In genomic region chr7:44469677-44470675, GRCm38 (mm10) we compare ENCODE assay signal across 9 mouse cellular contexts. TPM values are rescaled to one million over a fixed set of nuclear protein-coding genes. Genes with fewer than 3 reads are reported as not detected.
DNase-seq lines count a peak whose midpoint lies in the region; ATAC-seq and TF ChIP-seq lines count a peak whose summit lies in the region.
"Had no signal": no experiment of that assay in that cellular context is flagged by ENCODE, and none has a peak within 500 bp of the region (broad histone marks: within the 10 kb centered on the region; RNA-seq: fewer than 3 reads in every experiment).

No protein-coding gene starts in this region.

- H3K4me1 ChIP-seq in lung, embryonic 15.5 days, result peaks cover 67% of the 10 kb centered on the region
- peaks cover 13% of the 10 kb centered on the region for H3K4me1 ChIP-seq in lung, adult 2 months (ENCODE audit: control insufficient read depth, insufficient read depth, low read length)
- peaks cover 14% of the 10 kb centered on the region for H3K4me1 ChIP-seq in hindbrain, embryonic 11.5 days (replicated peaks; ENCODE audit: control insufficient read depth, insufficient read depth, low read length)
- H3K4me1 ChIP-seq in midbrain, embryonic 14.5 days (ENCODE audit: control insufficient read depth, insufficient read depth, low read length), result peaks cover 41% of the 10 kb centered on the region

- no peak for ATAC-seq in lung, embryonic 15.5 days (ENCODE audit: borderline replicate concordance, extremely low read depth, low FRiP score, low TSS enrichment)
- ATAC-seq in hindbrain, embryonic 11.5 days (ENCODE audit: low FRiP score), result no peak
- ATAC-seq in midbrain, embryonic 14.5 days (ENCODE audit: low FRiP score, low TSS enrichment), result no peak

- H3K4me2 ChIP-seq in lung, embryonic 15.5 days, result no peak overlapping the region
- H3K4me2 ChIP-seq in hindbrain, embryonic 11.5 days (replicated peaks; ENCODE audit: low read depth, low read length), result no peak overlapping the region
- H3K4me2 ChIP-seq in midbrain, embryonic 14.5 days (ENCODE audit: low read length), result no peak overlapping the region

- H3K4me3 ChIP-seq in lung, embryonic 15.5 days, result no peak overlapping the region
- H3K4me3 ChIP-seq in lung, adult 2 months (replicated peaks; ENCODE audit: extremely low read depth, low read depth, low read length), result no peak overlapping the region
- H3K4me3 ChIP-seq in hindbrain, embryonic 11.5 days (ENCODE audit: low read depth, low read length), result no peak overlapping the region
- no peak overlapping the region for H3K4me3 ChIP-seq in midbrain, embryonic 14.5 days (replicated peaks; ENCODE audit: low read depth, low read length)

- peak overlapping the region; percentile 80; the same call in 1 of the 2 replicates for H3K27ac ChIP-seq in lung, embryonic 15.5 days
- 0 out of 2 replicates have a peak overlapping the region, but pooled peaks have one; percentile 21 for H3K27ac ChIP-seq in hindbrain, embryonic 11.5 days (ENCODE audit: low read depth, low read length)
- H3K27ac ChIP-seq in midbrain, embryonic 14.5 days (replicated peaks; ENCODE audit: low read depth, low read length), result peak overlapping the region; percentile 93; the same call in 1 of the 2 replicates

- no peak for TF ChIP-seq CTCF in lung, adult 2 months (IDR thresholded peaks at IDR 0.05; ENCODE audit: insufficient read depth, low read length)

- no peaks in the 10 kb centered on the region for H3K9me3 ChIP-seq in lung, embryonic 15.5 days
- H3K9me3 ChIP-seq in hindbrain, embryonic 11.5 days (ENCODE audit: control insufficient read depth, low read length), result no peaks in the 10 kb centered on the region
- no peaks in the 10 kb centered on the region for H3K9me3 ChIP-seq in midbrain, embryonic 14.5 days (ENCODE audit: control insufficient read depth, low read length)

- no peak overlapping the region for H3K9ac ChIP-seq in lung, embryonic 15.5 days
- H3K9ac ChIP-seq in hindbrain, embryonic 11.5 days (ENCODE audit: low read depth, low read length), result no peak overlapping the region
- H3K9ac ChIP-seq in midbrain, embryonic 14.5 days (replicated peaks; ENCODE audit: low read length), result no peak overlapping the region

- peak; percentile 53 for DNase-seq in cerebellum, adult 11-12 months
- DNase-seq in cerebellum, postnatal 10 days, result no peak
- no peak for DNase-seq in lung, adult 2 months
- no peak for DNase-seq in hindbrain, embryonic 11.5 days (ENCODE audit: low spot score)
- DNase-seq in midbrain, embryonic 14.5 days, result no peak
- no peak for DNase-seq in gastrocnemius, adult 18-20 months (ENCODE audit: low spot score)
- DNase-seq in retina, embryonic 14.5 days (ENCODE audit: low spot score), result no peak
- DNase-seq: kidney, postnatal 4 days had no signal

- peaks cover 4% of the 10 kb centered on the region for H3K27me3 ChIP-seq in lung, embryonic 15.5 days
- H3K27me3 ChIP-seq in hindbrain, embryonic 11.5 days (ENCODE audit: control insufficient read depth, insufficient read depth, low read length), result no peaks in the 10 kb centered on the region
- H3K27me3 ChIP-seq in midbrain, embryonic 14.5 days (ENCODE audit: control insufficient read depth, insufficient read depth, low read length), result no peaks in the 10 kb centered on the region

- H3K36me3 ChIP-seq in lung, embryonic 15.5 days, result no peaks in the 10 kb centered on the region
- H3K36me3 ChIP-seq in hindbrain, embryonic 11.5 days (ENCODE audit: control insufficient read depth, insufficient read depth, low read length), result no peaks in the 10 kb centered on the region
- peaks cover 3% of the 10 kb centered on the region; the same call in 1 of the 2 replicates for H3K36me3 ChIP-seq in midbrain, embryonic 14.5 days (ENCODE audit: control insufficient read depth, insufficient read depth, low read length)

- WGBS in lung, embryonic 15.5 days, result 80% methylated on average over 16 of the region's 16 CpGs
- WGBS in lung, adult 2 months, result 81% methylated on average over 16 of the region's 16 CpGs
- WGBS in hindbrain, embryonic 11.5 days, result 89% methylated on average over 16 of the region's 16 CpGs
- WGBS in midbrain, embryonic 14.5 days, result 90% methylated on average over 16 of the region's 16 CpGs

- no peak for TF ChIP-seq POLR2A in lung, adult 2 months (IDR thresholded peaks at IDR 0.05; ENCODE audit: borderline replicate concordance, extremely low read depth, low read depth, low read length)

RNA-seq across cellular contexts. Expression of gene Josd2, which starts 2.2 kb away (rescaled TPM):
- 109 and 111 TPM in 2 replicates for polyA plus RNA-seq in lung, embryonic 15.5 days (2015; fragmentation: Nextera tagmentation; extraction: Ambion mirVana)
- polyA plus RNA-seq in lung, adult 2 months (2012; rRNA removed), result 164 and 175 TPM in 2 replicates
- 57.3 and 59.1 TPM in 2 replicates for polyA plus RNA-seq in hindbrain, embryonic 11.5 days (2014; fragmentation: Nextera tagmentation; extraction: Ambion mirVana)
- 27.9 and 32.5 TPM in 2 replicates for polyA plus RNA-seq in midbrain, embryonic 14.5 days (2014; fragmentation: Nextera tagmentation; extraction: Ambion mirVana)
- total RNA-seq in gastrocnemius, adult 18-20 months (2021), result 10 to 100 TPM; 49.8 to 49.9 TPM

RNA-seq across cellular contexts. Expression of gene Aspdh, which starts 4.8 kb away (rescaled TPM):
- polyA plus RNA-seq in lung, embryonic 15.5 days (2015; fragmentation: Nextera tagmentation; extraction: Ambion mirVana), result 0.62 and 0.88 TPM in 2 replicates
- polyA plus RNA-seq in lung, adult 2 months (2012; rRNA removed), result 0.24 and 0.50 TPM in 2 replicates
- polyA plus RNA-seq in hindbrain, embryonic 11.5 days (2014; fragmentation: Nextera tagmentation; extraction: Ambion mirVana), result 1.2 and 2.1 TPM in 2 replicates
- polyA plus RNA-seq in midbrain, embryonic 14.5 days (2014; fragmentation: Nextera tagmentation; extraction: Ambion mirVana), result 8.6 and 8.9 TPM in 2 replicates
- total RNA-seq in gastrocnemius, adult 18-20 months (2021), result not detected

RNA-seq across cellular contexts. Expression of gene Emc10, which starts 26.4 kb away (rescaled TPM):
- 107 and 108 TPM in 2 replicates for polyA plus RNA-seq in lung, embryonic 15.5 days (2015; fragmentation: Nextera tagmentation; extraction: Ambion mirVana)
- polyA plus RNA-seq in lung, adult 2 months (2012; rRNA removed), result 250 and 268 TPM in 2 replicates
- 90.2 and 97.2 TPM in 2 replicates for polyA plus RNA-seq in hindbrain, embryonic 11.5 days (2014; fragmentation: Nextera tagmentation; extraction: Ambion mirVana)
- 152 and 163 TPM in 2 replicates for polyA plus RNA-seq in midbrain, embryonic 14.5 days (2014; fragmentation: Nextera tagmentation; extraction: Ambion mirVana)
- total RNA-seq in gastrocnemius, adult 18-20 months (2021), result 10 to 100 TPM; 48.2 to 49.0 TPM

RNA-seq across cellular contexts. Expression of gene Fam71e1, which starts 26.4 kb away (rescaled TPM):
- polyA plus RNA-seq in lung, embryonic 15.5 days (2015; fragmentation: Nextera tagmentation; extraction: Ambion mirVana), result 9.1 and 11.1 TPM in 2 replicates
- polyA plus RNA-seq in lung, adult 2 months (2012; rRNA removed), result 9.5 and 10.3 TPM in 2 replicates
- polyA plus RNA-seq in hindbrain, embryonic 11.5 days (2014; fragmentation: Nextera tagmentation; extraction: Ambion mirVana), result 13.5 and 20.6 TPM in 2 replicates
- polyA plus RNA-seq in midbrain, embryonic 14.5 days (2014; fragmentation: Nextera tagmentation; extraction: Ambion mirVana), result 26.8 and 28.6 TPM in 2 replicates
- total RNA-seq in gastrocnemius, adult 18-20 months (2021), result 1 to 10 TPM; 3.5 to 5.0 TPM

RNA-seq across cellular contexts. Expression of gene Lrrc4b, which starts 41.2 kb away (rescaled TPM):
- polyA plus RNA-seq in lung, embryonic 15.5 days (2015; fragmentation: Nextera tagmentation; extraction: Ambion mirVana), result 0.88 and 0.98 TPM in 2 replicates
- polyA plus RNA-seq in lung, adult 2 months (2012; rRNA removed), result 4.5 and 4.9 TPM in 2 replicates
- 9.1 and 11.4 TPM in 2 replicates for polyA plus RNA-seq in hindbrain, embryonic 11.5 days (2014; fragmentation: Nextera tagmentation; extraction: Ambion mirVana)
- 28.4 and 39.0 TPM in 2 replicates for polyA plus RNA-seq in midbrain, embryonic 14.5 days (2014; fragmentation: Nextera tagmentation; extraction: Ambion mirVana)
- under 1 TPM in 1 of 2 experiments, not detected in 1; 0.12 TPM for total RNA-seq in gastrocnemius, adult 18-20 months (2021)

Comparison
In these comparisons a context has a peak if more than half of its experiments do, and no peak if none do; other contexts are left out.
1. H3K27ac ChIP-seq: peak in every context shown above with its lines; median percentile 93 in midbrain, embryonic 14.5 days; 80 in lung, embryonic 15.5 days; 21 in hindbrain, embryonic 11.5 days.